Mouse (Mus musculus): ENCODE measurements at regions not wholly inside any gene's neighbourhood (a gene's known extent, or its start where the extent isn't known, plus 50 kb on each side); places are given as distances from the start of the nearest gene placed in this dataset.

DNA sequence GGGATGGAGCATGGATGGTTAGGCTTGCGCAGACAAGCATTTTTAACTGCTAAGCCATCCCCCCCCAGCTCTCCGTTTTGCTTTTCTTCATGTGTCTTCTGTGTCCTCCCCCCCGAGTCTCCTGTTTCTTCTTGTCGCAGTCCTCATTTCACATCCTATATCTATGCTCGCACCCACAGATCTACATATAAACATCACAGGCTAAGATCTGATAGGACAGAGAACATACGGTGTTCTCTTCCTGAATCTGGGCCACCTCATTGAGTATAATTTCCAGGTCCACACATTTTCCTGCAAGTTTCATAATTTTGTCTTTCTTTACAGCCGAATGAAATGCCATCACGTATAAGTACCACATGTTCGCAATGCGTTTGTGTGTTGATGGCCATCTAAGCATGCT, 168.7 kb downstream of the Zfp36l1 start:
- no peak for DNase-seq (ENCODE audit: low spot score in 2 of 2)

DNA sequence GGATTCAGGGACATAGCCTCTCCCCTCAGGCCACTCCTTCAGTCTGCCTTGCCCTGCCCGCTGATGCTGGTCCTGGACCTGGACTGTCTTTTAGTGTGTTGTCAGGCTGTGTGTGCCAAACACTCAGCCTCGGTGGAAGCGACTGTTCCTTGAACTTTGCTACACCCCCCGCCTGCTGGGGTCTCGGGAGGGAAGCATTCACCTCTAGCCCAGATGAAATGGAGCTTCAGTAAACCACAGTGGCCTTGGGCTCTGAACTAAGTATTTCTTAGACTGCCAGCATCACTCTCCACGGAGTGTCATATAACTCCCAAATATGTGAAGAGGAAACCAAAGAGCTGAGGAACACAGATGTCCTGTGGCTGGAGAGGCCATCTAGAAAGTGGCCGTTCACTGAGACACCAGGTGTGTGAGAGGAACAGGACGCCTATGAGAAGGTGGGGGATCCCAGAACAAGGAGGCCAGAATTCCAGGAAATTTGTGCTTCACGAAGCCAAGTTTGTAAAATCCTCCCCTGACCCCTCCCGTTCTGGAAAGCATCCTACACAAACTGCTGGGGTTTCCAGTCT, 170.2 kb downstream of the Zfp36l1 start:
- no peak for DNase-seq (ENCODE audit: low spot score in 2 of 2)

DNA sequence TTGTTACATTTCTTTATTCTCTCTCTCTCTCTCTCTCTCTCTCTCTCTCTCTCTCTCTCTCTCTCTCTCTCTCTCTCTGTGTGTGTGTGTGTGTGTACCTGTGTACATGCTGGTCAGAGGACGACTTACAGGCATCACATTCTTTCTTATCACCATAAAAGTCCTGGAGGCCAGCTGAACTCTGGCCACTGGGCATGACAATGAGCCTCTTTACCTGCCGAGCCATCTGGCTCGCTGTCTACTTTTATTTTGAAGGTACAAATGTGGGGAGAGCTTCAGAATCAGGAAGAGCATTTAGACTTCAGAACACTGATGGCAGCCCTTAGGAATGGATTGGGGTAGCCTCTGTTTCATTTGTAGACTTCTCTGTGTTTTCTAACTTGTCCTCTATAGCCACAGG, 171.0 kb downstream of the Zfp36l1 start:
- DNase-seq (ENCODE audit: low spot score in 2 of 2), result no peak

DNA sequence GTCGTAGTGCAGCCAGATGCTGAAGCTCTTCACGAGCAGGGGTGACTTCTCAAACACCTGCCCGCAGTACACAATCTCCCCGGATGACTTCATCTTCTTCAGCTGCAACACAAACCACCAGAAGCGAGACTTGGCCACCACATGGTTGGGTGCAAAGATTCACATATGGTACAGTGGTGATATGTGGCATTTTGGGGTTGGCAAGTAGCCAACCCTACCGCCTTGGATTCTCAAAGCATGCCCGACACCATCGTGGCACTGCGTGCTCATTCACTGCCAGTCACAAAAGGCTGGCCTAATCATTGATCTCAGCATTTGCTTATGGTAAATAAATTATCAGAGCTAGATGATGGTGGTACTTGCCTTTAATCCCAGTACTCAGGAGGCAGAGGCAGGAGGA, 173.4 kb downstream of the Zfp36l1 start:
- DNase-seq (ENCODE audit: low spot score in 2 of 2), result no peak

DNA sequence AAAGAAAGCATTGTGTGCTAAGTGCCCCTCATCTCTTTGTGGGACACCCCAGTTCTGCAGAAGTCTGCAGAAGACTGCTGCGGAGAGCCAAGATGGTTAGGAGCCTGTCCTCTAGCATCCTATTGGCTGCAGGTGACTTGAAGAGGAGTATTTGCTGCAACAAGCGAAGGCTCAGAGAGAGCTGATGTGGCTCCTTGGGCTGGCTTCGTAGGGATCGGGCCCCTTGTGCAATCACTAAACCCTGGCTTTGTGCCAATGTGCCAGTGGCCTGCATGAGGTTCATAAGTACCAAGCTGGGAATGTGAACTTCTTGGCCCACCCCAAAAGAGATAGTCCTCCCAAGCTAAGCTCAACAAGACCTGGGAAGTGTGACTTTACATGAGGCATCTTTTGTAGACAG, 174.9 kb downstream of the Zfp36l1 start:
- DNase-seq (ENCODE audit: low spot score in 2 of 2), result no peak

DNA sequence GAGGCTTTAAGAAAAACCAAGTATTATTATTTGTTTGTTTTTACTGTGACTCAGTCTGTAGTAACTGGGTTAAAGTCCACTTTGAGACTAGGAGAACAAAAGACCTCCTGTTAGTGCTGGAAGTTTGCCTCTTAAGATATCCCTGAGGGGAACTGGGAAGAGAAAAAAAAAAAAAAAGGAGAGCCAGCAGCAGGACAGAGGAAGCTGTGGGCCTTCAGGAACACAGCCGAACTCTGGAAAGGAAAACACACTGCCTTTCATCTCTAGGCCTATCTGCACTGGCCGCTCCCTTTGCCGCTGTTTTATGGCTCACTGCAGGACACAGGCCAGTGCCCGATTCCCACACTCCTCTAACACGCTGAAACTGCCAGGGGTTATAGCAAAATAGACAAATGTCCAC, 176.1 kb downstream of the Zfp36l1 start:
- DNase-seq (ENCODE audit: low spot score in 2 of 2), result no peak

DNA sequence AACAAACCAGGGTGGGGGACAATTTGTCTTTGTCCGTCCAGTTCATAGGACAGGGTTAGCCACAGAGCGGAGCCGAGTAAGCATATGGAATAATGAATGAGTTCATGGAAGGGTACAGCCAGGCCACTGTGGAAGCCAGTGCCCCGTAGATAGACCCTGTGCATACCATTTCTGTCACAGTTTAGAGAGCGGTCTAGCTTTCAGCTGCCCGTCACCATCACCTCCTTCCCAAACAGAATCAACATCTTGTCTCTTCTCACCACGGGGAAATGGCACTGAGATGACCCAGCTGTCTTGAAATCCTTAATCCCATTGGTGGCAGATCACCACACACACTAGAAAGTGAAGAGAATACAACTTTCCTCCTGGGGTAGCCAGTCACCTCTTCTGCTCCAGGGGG, 178.7 kb downstream of the Zfp36l1 start:
- no peak for DNase-seq (ENCODE audit: low spot score in 2 of 2)

DNA sequence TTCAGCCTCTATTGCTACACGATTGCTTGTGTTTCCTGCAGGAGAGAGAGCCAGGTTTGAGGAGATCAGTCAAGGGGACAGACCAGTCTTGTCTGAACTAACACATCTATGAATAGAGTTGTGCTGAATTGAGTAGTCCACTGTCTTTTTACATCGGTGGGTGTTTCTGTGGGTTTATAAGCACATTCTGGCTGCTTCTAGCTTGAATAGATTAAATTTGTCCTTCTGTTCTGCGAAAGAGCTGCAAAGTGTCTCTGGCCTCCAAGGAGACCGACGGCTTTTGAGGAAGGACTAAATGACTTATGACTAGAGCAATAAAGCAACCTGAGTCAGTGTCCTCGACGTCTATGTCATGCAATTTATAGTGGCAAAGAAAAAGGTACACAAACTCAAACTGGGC, 179.9 kb downstream of the Zfp36l1 start:
- no peak for DNase-seq (ENCODE audit: low spot score in 2 of 2)

DNA sequence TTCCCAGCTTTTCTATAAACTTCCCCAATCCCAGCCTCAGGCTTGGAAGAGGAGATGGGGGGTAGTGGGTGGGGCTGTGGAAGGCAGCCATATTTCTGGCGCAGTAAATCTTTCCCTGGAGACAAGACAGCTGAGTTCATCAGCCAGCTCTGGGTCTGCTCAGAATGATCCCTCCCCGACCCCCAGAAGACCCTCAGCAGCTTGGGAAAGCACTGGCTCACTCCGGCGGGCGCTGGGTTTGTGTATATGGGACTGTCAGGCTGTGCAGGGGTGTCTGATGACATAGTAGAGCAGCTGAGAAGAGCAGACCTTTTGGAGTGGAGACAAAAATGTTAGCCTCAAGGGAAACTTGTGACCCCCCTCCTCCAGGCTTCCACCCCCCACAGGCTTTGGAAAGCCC, 181.4 kb downstream of the Zfp36l1 start:
- no peak for DNase-seq (ENCODE audit: low spot score in 2 of 2)

DNA sequence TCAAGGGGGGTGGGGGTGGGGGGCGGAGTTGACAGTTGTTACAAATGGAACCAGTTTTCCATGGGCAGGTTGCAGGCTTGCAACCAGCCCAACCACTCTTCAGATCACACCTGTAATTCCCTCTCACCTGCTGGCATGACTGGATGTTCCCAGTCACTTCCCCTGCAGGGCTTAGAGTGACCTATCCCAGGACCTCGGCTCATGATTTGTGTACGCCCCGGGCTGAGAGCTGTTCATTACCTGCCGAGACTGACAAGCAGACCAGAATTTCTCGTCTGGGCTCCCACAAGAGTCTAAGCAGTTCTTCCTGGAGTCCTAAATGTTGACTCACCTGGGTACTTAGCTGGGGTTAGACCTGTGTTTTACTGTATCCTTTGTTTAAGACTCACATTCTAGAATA, 183.0 kb downstream of the Zfp36l1 start:
- no peak for DNase-seq (ENCODE audit: low spot score in 2 of 2)

DNA sequence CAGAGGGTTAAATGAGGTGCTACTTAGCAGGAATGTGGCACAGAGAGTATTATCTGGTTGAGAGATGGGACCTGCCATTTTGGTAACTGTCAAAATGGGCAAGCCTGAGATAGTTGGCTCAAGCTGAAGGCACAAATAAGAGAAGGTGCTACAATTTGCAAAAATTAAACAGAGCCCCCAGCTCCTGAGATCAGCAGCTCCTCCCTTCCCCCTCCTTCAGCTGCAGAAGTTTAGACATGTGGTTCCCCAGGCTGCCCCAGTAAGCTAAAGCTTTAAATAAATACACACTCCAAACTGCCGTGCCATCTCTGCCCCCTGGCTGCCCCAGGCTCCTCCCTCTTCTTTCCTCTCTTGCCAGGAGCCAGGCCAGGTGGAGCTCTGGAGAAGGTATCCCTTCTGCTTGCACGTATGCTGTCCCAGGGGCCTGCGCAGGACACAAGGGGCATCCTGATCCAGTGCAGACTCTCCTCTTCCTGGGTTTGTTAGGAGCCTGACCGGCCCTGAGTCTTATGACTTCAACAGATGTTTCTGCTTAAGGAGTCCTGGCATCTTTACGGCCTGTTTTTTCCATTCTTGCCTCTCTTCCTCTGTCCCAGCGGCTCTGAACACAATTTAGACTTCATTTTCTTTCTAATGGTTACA, 184.0 kb downstream of the Zfp36l1 start:
- no peak for DNase-seq (ENCODE audit: low spot score in 2 of 2)

DNA sequence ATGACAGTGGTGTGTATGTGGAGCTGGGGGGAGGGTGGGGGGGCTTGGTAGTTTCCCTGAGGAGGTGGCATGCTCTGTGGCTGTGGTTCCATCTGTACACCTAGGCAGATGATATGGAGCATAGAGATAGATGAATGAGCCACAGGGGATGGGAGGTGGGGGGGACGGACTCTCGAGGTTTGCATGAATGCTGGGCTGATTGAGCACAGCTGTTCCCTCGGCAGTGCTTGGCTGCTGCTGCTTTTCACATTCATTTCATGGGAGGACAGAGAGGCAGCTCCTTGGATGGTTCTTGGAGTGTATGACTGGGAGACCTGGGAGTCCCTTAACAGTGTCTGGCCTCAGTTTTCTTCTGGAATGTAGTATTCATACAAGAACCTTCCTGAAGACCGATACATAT, 184.5 kb downstream of the Zfp36l1 start:
- DNase-seq (ENCODE audit: low spot score in 2 of 2), result no peak

DNA sequence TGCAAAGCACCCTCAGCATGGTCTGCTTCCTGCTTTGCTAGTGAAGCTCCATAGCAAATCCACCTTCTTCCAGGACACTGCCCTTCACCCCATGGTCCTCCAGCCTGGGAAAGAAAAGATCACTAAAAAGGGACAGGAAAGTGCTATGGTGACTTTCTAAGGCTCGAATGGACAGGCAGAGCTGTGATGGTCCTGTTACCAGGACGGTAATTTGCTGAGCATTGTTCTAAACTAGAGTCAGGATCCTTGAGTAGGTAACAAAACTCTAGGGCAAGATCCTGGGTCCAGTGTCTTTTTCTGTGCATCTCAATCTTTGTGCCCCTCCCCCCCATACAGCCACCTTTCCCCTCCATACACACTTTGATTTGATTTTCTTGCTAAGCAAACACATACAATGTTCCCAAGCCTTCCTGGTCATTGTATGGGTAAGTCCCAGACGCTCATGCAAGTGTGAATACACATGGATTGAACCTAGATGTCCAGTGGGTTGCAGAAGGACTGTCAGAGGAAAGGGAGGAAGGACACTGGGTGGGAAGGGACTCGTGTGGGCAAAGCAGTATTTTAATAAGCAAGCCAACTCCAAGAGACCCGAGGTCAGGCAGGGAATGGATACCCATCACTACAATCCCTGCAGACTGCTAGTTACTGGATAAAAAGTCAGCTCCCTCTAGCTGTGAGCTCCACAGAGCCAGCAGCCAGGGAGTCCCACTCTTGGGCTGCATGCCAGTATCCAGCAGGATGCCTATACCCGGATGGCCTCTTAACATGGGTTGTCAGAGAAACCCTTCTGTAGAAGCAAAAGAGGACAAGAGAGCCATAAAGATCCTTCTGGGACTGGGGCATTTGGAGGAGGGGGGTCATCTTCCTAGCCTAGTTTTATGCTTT, 186.9 kb downstream of the Zfp36l1 start:
- peak in 1 of 2 experiments; percentile 50 for DNase-seq (ENCODE audit: low spot score in 2 of 2)

DNA sequence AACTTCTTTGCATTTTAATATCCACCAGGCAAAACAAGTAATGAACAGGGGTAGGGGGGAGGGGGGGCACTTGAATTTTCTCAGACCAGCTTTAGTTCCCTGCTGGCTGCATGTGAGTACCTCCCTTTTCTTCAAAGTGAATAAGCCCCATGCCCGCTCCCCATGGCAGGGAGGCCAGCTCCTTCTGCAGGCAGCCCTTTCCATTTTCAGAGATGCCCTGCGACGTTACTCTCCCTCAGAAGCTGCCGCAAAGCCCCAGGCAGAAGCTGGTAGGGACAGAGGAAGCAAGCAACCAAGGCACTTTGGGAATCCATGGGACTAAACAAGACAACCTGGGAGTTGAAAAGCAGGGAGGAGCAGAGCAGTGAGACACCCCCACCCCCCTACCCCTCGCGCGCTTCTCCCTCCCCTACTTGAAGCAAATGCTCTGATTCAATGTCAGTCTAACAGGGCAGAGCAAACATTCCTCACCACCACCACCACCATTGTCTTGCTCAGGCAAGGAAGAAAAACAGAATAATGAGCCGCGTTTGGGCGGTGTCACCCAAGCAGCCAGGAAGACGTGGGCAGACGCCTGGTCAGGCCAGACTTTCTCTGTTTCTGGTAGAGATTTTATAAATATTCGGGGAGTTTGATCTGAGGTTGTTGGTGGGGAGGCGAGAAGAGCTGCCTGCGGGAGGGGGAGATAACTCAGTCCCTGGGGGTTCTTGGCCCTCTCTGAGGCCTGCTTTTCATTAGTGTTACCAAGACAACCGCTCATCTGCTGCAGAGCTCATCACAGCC, 187.7 kb downstream of the Zfp36l1 start:
- DNase-seq (ENCODE audit: low spot score in 2 of 2), result peak; percentile 58 to 62

DNA sequence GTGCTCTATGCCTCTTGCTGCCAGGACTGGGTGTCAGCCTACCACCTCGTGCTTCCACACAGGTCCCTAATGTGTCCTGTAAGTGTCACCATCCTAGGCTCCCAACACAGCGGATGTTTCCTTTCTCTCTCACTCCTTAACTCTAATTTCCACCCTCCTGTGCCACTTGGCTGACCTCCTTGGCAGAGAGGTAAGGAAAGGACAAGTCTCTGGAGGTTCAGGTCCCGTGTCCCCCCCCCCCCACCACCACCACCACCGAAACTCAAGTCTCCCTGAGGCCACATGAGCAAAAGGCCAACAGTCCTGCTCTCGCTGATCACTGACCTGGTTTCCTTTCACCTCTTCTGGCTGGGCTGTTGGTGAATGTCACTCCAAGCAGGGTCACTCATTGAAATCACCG, 189.0 kb downstream of the Zfp36l1 start:
- DNase-seq (ENCODE audit: low spot score in 2 of 2), result no peak

DNA sequence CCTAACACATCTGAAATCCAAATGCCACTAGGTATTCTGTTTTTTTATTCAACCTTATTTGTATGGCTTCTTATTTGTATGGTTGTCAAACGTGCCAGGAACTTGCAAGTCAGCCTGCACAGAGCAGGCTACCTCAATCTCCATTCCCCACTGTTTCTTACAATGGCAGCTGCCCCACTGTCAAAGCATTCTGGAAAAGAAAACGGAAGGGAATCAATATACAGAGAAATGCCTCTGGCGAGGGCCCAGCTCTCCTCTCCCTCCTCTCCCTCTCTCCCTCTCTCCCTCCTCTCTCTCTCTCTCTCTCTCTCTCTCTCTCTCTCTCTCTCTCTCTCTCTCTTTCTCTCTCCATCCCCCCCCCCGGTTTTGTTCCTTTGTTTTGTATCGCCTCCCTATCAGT, 191.0 kb downstream of the Zfp36l1 start:
- no peak for DNase-seq (ENCODE audit: low spot score in 2 of 2)

DNA sequence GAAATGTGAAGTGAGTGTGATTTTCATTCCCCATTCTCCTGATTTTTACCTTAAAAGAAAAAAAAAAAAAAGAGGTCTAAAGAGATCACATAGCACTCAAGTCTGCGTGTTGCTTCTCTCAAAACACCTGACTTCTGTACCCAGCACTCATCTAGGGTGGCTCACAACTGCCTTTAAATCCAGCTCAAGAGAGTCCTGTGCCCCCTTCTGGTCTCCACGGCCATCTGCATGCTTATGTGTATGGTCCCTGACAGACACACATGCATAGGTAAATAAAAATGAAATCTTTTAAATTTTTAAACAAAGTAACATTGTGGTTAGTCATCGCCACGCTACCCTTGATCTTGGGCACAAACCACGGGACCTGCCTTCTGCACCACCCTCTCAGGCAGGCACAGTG, 193.8 kb downstream of the Zfp36l1 start:
- DNase-seq (ENCODE audit: low spot score in 2 of 2), result no peak

DNA sequence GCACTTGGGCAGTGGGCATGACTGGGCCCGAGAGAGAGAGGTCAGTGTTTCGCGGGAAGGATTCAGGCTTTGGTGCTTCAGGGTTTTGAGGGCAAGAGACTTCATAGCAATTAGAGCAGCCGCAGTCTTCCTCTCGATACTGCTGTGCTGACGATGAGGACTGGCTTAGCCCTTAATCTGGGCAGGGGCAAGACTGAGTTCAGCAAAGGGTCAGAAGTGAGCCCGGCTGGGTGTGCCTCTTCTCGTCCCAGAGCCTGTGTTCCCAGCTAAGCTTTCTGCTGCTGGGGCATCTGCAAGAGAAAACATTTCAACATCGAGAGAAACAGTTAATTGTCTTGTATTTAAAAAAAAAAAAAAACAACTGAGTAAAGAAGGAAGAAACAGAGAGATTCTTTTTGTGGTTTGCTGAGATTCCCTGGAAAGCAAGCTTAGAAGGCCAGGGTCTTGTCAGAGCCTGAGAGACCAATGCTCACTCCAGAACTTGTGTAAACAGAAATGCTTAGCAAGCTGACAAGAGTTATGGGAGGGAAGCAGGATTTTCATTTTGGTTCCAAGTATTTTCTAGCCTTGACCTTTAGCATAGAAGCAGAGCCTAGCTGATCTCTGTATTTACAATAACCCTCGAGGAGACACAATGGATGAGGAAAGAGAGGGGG, 195.1 kb downstream of the Zfp36l1 start:
- no peak for DNase-seq (ENCODE audit: low spot score in 2 of 2)

DNA sequence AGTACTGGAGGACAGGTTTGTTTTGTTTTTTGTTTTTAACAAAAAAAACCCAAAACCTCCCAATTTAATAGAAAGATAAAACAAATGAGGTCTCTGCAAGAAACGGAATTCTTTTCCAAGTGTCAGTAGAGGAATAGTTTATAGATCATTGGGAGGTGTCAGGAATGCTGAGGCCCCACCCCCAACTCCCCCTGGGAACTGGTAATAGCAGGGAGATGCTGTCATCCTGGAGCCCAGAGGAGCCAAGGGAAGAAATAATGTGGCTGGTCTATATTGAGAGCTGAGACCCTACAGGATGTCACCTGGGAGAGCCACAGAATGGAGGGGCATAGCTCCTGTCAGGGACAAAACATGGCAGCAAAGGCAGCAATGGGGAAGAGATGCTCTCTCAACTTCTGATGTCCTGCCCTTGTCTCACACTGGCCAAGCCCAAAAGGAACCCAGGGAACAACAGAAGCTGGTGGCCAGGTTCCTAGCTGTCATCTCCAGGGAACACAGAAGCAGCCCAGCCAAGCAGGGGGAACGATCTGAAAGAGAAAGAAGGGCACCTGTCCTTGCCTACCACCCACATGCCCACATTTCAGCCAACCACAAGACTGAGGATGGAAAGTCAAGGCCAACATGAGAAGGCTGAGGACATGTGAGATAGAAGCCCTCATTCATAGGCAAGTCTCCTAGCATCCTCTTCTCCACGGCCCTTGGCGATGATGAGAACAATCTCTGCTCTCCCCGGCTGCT, 195.7 kb downstream of the Zfp36l1 start:
- DNase-seq (ENCODE audit: low spot score in 2 of 2), result no peak

DNA sequence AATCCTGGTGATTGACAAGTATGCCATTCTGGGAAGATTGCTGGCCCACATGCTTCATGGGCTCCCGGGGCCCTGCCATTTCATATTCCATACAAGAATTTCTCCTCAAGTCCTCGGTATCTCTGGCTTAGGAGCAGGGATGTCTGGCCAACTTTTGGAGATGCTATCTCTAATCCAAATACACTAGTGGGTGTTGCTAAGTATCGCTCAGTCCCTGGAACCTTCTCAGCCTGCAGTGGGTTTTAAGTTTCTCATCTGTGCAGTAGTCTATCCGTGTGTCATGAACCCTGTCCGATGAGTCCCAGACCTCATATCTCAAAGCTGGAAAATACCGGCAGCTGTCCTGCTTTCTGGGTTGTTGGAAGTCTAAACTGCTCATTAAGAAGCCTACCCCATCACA, 198.9 kb downstream of the Zfp36l1 start:
- DNase-seq (ENCODE audit: low spot score in 2 of 2), result no peak
